Mouse (Mus musculus): ENCODE results near the gene 6720489N17Rik. TPM values are rescaled to one million over a fixed set of nuclear protein-coding genes. Genes with fewer than 3 reads are reported as not detected.

6720489N17Rik gene
- 8.9 TPM for polyA plus RNA-seq (2015; fragmentation: Illumina TruSeq; extraction: RNeasy Lipid Tissue Mini Kit (QIAGEN cat#74804); ENCODE audit: insufficient read depth, low replicate concordance)

DNA sequence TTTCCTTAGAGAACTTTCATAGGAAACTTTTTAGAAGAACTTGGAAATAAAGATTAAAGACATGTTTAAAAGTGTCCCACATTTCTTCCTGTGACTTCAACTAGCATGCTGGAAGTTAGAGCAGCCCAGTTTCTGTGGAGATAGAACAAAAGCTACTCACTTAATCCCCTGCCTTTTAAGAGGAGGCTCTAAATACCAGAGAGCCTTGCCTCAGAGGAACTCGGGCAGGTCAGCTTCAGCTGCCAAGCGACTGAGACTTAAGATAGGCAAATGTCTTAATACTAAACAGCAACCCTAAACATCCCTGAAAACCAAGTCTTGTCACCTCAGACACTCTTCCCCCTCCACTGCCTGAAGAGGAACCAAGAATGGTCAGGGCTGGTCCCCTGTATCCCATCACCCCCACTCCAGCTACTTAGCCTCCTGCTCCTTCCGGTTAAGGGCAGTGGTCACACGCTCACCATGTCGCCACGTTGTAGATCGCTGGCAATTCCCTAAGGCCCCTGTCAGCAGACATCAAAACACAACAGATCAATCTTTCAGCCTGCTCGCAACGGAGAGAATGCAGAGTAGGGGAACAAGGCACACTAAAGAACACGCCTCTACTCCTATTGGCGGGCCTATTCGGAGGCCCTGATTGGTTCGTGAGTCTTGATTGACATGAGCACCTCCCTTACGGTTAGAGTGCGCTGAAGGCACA, at the start of gene 6720489N17Rik:
Gene 6720489N17Rik, minus strand, starts transcription at position 606 of the 700 bp plus-strand sequence.

DNA sequence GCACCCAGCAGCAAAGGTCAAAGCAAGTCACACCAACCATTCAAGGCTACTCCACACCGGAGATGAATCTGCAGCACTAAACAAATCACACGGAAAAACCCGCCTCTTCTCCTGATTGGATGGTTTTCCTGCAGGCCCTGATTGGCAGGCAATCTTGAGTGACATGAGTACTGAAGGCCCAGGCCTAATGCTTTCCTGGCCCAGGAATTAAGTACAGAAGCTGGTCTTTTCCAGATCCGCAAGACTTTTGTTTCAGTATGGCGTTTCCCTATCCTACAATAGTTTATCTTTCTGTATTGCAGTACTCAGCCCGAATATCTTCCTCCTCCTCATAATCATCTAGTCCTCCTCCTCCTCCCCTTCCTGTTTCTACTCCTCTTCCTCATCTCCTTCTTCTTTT, 52.9 kb downstream of the 6720489N17Rik start, which contains the start of gene Zfp934:
Gene Zfp934, minus strand, starts transcription at position 101 of the 400 bp plus-strand sequence.

DNA sequence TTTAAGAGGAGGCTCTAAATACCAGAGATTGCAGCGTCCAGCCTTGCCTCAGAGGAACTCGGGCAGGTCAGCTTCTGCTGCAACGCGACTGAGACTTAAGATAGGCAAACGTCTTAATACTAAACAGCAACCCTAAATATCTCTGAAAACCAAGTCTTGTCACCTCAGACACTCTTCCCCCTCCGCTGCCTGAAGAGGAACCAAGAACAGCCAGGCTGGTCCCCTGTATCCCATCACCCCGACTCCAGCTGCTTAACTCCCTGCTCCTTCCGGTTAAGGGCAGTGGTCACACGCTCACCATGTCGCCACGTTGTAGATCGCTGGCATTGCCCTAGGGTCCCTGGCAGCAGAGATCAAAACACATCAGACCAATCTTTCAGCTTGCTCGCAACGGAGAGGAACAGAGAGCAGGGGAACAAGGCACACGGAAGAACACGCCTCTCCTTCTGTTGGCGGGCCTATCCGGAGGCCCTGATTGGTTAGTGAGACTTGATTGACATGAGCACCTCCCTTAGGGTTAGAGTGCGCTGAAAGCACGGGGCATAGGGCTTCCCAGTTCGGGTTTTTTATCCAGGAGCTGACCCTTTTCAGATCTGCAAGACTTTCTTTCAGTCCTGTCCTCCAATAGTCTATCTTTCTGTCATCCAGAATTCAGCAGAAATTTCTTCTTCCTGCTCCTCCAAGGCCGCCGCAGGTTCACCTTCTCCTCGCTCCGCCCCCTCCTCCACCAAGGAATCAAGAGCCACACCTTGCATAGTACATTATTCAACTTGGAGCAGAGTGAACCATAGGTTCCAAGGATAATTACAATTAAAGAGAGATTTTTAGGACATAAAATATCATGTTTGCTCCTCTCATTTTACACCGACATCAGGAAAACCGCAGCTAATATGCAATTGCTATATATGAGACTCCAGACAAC, 65.5 kb downstream of the 6720489N17Rik start, which contains the start of gene Zfp935:
Gene Zfp935, minus strand, starts transcription at position 323 of the 922 bp plus-strand sequence.

Other genes with a start within 250 kb of the 6720489N17Rik start
- 5.6 TPM for gene Gm3604, start 241.0 kb downstream of the 6720489N17Rik start, polyA plus RNA-seq (2015; fragmentation: Illumina TruSeq; extraction: RNeasy Lipid Tissue Mini Kit (QIAGEN cat#74804); ENCODE audit: insufficient read depth, low replicate concordance)
- gene Gm49359, start 157.3 kb downstream of the 6720489N17Rik start, polyA plus RNA-seq (2015; fragmentation: Illumina TruSeq; extraction: RNeasy Lipid Tissue Mini Kit (QIAGEN cat#74804); ENCODE audit: insufficient read depth, low replicate concordance), result 31.0 TPM
- gene Zfp935, start 65.7 kb downstream of the 6720489N17Rik start, polyA plus RNA-seq (2015; fragmentation: Illumina TruSeq; extraction: RNeasy Lipid Tissue Mini Kit (QIAGEN cat#74804); ENCODE audit: insufficient read depth, low replicate concordance), result 1.3 TPM
- gene Zfp934, start 53.0 kb downstream of the 6720489N17Rik start, polyA plus RNA-seq (2015; fragmentation: Illumina TruSeq; extraction: RNeasy Lipid Tissue Mini Kit (QIAGEN cat#74804); ENCODE audit: insufficient read depth, low replicate concordance), result 29.5 TPM
- 39.6 TPM for gene Platr25, start 136.5 kb upstream of the 6720489N17Rik start, polyA plus RNA-seq (2015; fragmentation: Illumina TruSeq; extraction: RNeasy Lipid Tissue Mini Kit (QIAGEN cat#74804); ENCODE audit: insufficient read depth, low replicate concordance)
- gene Gm5141, start 161.6 kb upstream of the 6720489N17Rik start, polyA plus RNA-seq (2015; fragmentation: Illumina TruSeq; extraction: RNeasy Lipid Tissue Mini Kit (QIAGEN cat#74804); ENCODE audit: insufficient read depth, low replicate concordance), result 9.4 TPM
- not detected for gene Fbp2, start 234.2 kb upstream of the 6720489N17Rik start, polyA plus RNA-seq (2015; fragmentation: Illumina TruSeq; extraction: RNeasy Lipid Tissue Mini Kit (QIAGEN cat#74804); ENCODE audit: insufficient read depth, low replicate concordance)